Mouse (Mus musculus): Measurements from ENCODE around the gene Atf6b.

DNA sequence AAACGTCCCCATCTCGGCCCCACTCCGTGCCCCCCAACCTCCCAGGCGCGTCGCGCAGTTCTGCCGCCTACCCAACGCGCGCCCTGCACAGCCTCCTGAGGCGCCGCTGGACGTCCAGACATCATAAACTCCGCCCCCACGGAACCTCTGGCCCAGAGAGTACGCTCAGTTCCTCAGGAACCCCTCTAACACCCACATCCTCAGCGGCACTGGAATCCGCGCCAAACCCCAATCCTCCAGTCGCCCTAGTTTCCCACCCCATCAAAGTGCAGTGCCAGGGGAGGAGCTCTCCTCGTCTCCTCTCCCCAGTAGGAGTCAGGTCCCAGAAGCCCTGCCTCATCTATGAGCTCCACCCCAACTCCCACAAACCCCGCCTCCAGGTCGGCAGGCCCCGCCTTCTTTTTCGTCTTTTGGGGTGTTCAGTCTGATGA, 14.7 kb upstream of the Atf6b start:
- TF ChIP-seq EP300 (IDR thresholded peaks at IDR 0.05; ENCODE audit: low read depth) (no peak), CTCF (IDR thresholded peaks at IDR 0.05; ENCODE audit: low read depth) (no peak)

Data from liver, embryonic 14.5 days (tissue).